Mouse (Mus musculus): Measurements from ENCODE around the gene Hoxc11. TPM values are rescaled to one million over a fixed set of nuclear protein-coding genes. Genes with fewer than 3 reads are reported as not detected.

Hoxc11 gene
- total RNA-seq, 2 experiments from 2014 or later = not detected

DNA sequence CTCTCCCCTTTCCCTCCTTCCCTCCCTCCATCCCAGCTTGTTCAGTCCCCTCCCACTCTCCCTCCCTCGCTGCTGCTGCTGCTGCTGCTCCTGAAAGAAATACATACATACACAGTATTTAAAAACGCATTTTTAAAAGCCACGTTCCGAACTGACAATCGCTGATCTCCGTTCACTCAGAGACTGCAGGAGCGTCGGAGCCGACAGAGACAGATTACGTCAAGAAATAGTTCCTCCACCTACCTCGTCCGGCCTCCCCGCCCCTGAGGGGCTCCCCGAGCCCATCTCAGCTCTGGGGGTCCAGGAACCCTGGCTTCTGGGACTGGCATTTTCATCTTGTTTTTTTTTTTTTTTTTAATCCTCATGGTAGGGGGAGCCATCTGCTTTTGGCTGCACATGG lies 26.7 kb downstream of the Hoxc11 start:
- DNase-seq (ENCODE audit: low spot score in 2 of 2) = no peak

DNA sequence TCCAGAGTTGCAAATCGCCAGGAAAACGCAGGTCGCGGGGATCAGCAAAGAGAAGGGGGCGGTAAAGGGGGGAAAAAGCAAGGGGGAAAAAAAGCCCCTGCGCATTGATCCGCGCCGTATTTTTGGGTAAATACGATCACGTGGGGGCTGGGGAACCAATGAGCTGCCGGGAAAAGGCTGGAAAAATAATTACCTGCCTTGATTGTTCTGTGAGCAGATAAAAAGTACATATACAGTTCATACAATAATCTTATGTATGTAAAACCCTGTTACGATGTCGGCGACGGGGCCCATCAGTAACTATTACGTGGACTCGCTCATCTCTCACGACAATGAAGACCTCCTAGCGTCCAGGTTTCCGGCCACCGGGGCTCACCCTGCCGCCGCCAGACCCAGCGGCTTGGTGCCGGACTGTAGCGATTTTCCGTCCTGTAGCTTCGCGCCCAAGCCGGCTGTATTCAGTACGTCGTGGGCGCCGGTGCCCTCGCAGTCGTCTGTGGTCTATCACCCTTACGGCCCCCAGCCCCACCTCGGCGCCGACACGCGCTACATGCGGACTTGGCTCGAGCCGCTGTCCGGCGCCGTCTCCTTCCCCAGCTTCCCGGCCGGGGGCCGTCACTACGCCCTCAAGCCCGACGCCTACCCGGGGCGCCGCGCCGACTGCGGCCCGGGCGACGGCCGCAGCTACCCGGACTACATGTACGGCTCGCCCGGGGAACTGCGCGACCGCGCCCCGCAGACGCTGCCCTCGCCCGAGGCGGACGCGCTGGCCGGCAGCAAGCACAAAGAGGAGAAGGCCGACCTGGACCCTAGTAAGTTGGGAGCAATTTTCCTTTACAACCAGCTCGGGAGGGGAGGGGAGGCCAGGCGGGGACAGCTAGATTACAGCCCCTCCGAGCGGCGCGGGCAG lies 27.4 kb downstream of the Hoxc11 start:
- no peak for DNase-seq (ENCODE audit: low spot score in 2 of 2)

DNA sequence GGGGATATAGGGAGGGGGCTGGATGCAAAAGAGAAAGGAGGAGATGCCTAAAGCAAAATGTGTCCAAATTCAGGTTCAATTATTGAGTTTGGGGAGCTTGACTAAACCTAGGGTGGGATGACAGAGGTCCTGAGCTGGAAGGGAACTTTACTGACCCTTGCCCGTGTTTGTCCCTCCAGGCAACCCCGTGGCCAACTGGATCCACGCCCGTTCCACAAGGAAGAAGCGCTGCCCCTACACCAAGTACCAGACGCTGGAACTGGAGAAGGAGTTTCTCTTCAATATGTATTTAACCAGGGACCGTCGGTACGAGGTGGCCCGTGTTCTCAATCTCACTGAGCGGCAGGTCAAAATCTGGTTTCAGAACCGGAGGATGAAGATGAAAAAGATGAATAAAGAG lies 29.5 kb downstream of the Hoxc11 start:
- DNase-seq (ENCODE audit: low spot score in 2 of 2) = no peak

DNA sequence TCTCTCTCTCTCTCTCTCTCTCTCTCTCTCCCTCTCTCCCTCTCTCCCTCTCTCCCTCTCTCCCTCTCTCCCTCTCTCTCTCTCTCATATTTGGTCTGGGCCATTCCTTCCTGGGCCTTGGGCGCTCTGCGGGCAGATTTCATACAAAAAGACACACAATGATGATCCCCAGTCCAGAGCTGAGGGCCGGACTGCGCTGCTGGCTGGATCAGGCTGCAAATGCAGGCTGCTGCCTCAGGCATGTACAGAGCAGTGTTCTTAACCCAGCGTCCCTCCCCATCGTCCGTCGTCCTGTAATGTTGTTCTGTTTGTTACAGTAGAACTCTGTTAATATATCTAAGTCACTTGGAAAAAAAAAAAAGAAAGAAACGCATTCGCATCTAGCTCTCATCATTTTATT lies 30.3 kb downstream of the Hoxc11 start:
- DNase-seq (ENCODE audit: low spot score in 2 of 2) = no peak

DNA sequence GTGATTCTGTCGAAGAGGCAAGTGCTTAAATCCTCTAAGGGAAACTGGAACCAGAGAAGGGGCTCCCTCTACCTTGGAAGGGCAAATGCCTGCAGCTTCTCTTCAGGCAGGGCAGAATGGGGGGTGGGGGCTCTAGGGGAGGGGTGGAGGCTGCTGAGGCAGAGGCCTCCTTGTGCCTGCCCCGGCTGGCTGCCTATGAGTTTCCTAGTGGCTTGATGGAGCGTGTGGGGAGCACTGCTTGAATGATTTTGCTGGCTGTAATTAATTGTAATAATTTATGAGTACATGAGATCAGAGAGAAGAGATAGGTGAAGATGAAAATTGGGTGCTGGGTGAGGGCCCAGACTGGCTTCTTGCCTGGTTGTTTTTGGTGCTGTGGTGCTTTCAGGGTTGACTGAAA lies 30.7 kb downstream of the Hoxc11 start:
- no peak for DNase-seq (ENCODE audit: low spot score in 2 of 2)

DNA sequence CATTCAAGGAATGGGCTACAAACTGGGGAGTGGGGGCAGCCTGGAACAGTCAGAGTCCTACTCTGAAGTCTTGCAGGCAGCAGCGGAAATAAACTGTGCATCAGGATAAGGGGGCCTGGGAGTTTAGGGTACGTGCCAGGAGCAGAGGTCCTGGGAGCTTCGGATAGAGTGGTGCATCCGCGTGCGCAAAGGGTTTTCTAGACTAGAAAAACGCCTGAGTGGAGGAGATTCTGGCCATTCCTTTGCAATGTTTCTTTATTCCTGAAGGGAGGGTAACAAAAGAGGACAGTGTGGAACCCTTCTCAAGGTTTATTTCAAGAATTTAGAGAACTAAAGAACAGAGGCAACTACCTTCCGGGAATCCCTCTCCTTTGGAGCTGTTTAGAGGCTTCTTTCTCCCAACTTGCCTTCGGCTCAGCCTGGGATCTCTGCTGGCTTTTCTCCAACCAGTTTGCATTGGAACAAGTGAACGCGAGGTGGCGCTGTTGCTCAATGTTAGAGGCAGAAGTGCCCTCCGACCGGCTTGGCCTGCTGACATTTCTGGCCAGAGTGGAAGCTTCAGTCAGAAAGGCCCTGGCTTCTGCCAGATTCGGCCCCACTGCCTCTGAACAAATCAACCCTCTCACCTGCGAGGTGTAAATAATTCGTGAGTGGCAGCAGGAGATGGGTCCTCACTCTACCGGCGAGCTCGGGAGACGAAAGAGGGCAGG lies 33.1 kb downstream of the Hoxc11 start:
- peak; percentile 82 to 93 for DNase-seq (ENCODE audit: low spot score in 2 of 2)

DNA sequence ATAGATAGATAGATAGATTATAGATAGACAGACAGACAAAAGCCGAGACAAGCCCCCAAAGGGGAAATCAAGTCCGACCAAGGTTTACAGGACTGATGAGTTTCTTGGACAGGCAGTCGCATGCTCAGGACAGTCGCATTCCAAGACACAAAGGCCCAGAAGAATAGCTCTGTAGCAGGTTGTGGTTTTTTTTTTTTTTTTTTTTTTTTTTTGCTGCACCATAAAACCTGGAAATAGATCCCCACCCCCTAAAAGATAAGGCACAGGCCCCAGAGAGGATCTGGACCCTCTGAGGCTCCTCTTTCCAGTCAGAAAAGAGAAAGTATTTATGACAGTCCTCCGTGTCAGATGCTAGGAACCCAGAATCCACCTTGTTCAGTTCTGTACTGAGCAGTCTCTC lies 33.9 kb downstream of the Hoxc11 start:
- no peak for DNase-seq (ENCODE audit: low spot score in 2 of 2)

DNA sequence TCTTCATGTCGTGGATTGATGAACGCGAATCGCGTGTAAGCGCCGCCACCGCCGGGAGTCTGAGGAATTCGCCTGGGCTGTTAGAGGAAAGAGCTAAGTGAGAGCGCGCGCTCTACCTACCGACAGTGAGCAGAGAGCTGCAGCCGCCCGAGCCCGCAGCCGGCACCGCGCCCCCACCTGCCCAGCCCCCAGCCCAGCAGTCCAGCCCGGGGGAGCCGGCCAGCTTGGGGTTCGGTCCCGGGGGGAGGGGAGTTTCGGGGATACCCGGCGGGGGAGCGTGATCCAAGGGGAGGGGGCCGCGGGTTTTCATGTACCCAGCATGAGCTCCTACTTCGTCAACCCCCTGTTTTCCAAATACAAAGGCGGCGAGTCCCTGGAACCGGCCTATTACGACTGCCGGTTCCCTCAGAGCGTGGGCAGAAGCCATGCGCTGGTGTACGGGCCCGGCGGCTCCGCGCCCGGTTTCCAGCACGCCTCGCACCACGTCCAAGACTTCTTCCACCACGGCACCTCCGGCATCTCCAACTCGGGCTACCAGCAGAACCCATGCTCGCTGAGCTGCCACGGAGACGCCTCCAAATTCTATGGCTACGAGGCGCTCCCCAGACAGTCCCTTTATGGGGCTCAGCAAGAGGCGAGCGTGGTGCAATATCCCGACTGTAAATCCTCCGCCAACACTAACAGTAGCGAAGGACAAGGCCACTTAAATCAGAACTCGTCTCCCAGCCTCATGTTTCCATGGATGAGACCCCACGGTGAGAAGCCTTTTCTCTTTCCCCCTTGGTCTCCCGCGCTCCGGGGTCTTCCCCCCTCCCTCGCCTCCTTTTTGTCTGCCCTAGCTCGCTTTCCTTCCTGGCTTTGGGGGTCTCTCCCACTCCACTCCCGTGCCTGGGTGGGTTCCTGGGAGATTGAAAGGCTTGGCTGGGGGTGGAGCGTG lies 36.5 kb downstream of the Hoxc11 start, which contains the start of gene Hoxc8:
Hoxc8 (plus strand) TSS at position 147 of the 937 bp plus-strand sequence.
- no peak for DNase-seq (ENCODE audit: low spot score in 2 of 2)

DNA sequence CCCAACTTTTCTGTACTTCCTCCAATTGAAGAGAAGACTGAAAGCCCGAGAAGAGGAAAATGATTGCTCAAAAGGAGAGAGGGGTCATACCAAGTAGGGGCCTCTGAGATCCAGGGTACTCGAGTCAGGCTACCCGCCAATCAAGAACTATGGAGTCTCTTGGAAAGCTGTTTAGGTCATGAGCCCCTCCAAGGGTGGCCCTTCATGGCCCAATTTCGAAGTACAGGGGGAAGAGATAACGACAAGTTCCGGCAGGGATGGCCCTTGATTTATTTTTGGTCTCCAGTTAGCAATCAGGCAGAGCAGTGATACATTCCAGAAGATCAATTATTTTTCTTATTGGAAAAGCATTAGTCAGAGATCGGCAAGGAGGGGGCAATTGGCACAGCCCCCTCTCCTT lies 37.6 kb downstream of the Hoxc11 start:
- DNase-seq (ENCODE audit: low spot score in 2 of 2) = no peak

DNA sequence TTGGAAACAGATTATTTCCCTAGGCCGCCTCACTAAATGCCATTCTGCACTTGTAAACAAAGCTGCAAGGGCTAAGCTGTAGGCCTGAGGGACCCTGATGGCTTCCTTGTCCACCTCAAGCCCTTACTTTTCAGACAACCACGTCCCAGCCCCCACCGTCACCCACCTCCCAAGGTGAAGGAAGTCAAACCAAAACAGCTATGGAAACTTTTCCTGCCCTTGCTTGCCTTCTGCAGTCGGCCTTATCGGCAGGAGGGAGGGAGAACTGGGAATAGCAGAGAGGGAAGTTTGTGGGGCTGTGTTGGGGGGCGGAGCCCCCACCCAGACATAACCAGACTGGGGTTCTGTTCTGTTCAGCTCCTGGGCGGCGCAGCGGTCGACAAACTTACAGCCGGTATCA lies 38.0 kb downstream of the Hoxc11 start:
- no peak for DNase-seq (ENCODE audit: low spot score in 2 of 2)

DNA sequence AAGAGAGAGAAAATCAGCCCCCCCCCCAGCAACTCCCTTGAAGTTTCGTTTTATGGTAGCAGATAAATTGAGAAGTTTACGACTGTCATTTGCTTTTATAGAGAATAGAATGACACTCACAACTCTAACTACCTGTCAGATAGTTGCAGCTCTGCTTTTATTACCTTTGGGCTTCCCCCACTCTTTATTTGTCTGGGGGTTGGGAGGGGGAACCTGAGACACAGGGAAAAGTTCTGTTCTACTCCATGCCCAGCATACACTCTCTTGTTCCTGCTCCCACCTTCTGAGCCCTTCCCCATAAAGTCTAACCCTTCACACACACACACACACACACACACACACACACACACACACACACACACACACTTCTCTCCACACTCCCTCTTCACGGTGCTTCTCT lies 38.6 kb downstream of the Hoxc11 start:
- no peak for DNase-seq (ENCODE audit: low spot score in 2 of 2)

DNA sequence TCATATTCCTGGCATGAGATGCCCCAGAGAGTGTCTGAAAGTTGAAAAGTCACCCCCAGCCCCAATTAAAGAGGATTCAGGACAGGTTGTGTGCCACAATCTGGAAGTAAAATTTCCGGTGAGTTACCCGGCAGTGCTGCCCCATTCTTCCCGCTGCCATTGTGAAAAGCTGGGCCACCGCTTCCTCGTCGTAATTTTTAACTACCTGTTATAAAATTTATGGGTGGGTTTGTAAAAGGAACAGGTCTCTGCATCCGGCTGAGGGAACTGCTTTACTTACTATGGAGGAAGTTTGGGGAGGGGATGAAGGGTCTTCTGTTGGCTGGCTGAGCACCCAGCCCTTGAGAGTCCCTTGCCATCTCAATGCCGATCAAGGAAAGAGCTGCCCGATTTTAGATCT lies 42.3 kb downstream of the Hoxc11 start:
- DNase-seq (ENCODE audit: low spot score in 2 of 2) = no peak

DNA sequence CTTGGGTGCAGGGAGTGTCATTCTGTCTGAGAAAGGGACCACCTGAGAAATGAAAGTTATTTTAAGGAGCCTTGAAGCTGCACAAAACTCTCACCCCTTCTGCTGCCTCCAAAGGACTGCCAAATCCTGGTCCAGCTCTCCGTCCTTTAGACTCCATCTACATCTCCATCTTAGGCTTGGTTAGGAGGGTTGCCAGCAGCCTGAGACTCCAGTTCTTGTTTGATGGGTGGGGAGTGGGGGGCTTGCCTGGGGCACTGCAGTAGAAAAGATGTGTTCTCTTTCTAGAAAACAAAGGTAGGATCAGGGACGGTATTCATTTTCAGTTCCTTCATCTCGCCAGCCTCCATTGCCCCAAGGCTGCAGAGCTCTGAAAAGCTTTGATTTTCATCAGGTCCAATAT lies 43.2 kb downstream of the Hoxc11 start:
- DNase-seq (ENCODE audit: low spot score in 2 of 2) = no peak

DNA sequence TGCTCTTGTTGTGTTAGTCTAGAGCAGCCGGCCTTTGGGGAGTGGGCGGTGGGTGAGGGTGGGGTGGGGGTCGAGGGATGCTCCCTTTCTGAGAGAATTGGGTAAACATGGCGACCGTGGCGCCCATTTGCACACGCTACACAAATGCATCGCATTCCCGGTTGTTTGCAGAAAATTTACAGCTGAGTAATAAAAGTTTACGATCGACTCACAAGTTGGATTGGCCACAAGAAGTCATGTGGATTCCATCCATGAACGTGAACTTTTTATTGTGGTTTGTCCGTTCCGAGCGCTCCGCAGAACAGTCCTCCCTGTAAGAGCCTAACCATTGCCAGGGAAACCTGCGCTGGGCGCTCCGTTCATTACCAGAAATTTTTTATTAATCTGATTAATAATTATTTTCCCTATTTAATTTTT lies 43.7 kb downstream of the Hoxc11 start, which contains the start of gene Hoxc6:
Hoxc6 (plus strand) TSS at position 319 of the 417 bp plus-strand sequence.
- DNase-seq (ENCODE audit: low spot score in 2 of 2) = no peak

DNA sequence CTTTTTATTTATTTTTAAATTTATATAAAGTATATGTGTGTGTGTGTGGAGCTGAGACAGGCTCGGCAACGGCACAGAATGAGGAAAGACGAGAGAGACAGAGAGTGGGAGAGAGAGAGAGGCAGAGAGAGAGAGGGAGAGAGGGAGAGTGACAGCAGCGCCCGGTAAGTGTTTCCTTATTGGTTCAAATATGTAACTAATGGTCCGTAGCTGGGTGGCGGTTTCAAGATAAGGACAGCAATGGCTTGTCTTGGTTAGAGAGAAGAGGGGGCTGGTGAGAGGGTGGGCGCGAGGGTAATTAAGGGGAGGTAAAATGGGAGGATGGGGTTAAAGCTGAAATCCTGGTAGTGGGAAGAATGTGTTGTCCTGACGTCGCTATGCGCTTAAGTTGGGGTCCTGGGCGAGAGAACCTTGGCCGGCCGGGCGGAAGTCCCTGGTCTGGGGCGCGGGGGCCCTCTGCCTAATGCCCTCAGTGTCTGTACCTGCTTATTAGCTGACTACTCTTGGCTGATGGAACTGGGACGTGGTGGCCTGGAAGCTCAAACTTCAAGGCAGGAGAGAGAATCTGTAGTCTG lies 44.5 kb downstream of the Hoxc11 start:
- no peak for DNase-seq (ENCODE audit: low spot score in 2 of 2)

DNA sequence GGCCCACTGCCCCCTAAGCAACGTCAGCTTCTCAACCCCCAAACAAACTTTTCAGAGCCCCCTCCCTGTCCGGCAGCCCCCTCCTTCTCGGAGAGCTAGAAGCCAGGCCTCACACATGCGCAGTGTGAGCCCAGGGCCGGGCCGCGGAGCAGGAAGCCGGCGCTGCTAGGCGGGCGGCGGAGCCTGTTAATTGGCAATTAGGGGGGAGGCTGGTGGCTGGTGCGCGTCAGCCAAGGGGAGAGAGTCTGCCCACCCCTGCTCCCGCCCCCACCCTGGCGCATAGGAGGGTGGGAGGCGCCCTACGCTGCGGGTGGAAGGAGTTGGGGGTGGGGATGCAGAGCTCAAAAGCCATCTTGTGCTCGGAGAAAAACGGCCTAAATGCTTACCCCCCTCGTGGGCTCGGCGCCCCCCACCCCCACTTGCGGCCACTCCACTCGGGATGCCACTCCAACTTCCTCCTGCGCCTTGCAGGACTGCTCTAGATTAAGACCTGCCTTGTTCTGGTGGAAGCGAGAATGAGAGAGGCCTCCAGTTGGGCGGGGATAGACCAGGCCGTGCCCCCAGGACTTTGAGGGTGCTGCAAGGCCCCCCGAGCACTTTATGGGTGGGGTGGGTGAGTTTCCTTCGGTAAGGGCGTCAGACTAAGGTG lies 45.1 kb downstream of the Hoxc11 start:
- peak in 1 of 2 experiments; percentile 25 for DNase-seq (ENCODE audit: low spot score in 2 of 2)

DNA sequence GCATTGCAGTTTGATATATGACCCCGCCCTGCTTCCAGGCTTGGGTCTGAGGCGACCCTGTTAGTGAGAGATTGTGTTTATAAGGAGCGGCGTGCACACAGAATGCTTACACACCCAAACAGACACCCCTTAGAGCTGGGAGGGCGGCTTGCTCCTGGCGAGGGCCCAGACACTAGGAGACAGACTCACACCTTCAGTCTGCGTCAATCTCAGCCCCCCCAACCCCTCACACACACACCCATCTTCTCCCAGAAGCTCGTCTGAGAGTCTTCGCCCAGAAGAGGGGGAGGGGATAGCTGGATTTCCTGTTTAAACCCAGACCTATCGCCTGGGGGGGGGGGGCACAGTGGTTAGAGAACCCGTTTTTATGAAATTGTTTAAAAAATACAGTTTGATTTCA lies 45.7 kb downstream of the Hoxc11 start:
- no peak for DNase-seq (ENCODE audit: low spot score in 2 of 2)

DNA sequence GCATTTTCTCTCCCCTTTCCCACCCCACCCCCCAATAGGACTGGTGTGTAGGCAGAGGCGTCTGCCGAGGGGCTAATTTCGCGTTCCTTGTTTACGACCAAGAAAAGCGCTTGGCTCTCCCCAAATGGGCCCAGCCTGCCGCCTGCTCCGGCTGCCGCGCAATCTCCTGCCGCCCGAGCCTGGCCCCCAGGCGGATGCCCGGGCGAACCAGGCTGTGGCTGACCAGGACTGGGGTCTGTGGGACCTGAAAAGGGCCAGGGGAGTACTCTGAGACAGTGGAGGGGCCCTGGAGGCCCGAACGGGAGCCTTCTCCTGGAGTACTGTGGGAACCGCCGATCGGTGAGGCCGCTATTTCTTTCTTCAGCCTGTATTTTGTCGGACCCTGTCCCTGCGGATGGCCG lies 46.3 kb downstream of the Hoxc11 start:
- no peak for DNase-seq (ENCODE audit: low spot score in 2 of 2)

DNA sequence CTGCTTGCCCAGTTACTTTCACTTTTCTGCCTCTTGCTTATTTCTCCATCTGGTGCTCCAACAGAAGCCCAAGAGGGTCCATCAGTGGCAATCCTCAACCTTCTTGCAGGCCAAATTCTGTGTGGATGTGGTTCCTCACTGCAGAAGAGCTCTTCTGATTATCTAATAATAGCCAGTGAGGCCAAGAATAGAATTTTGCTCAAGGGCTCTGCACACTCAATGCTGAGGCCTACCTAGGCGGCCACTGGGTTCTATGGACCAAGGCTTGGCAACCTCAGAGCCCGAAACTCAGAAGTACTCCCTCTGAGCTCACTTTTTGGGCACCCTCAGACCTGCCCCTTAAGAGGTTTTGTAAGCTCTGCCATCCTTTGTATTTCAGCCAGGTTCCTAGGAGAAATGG lies 47.1 kb downstream of the Hoxc11 start:
- no peak for DNase-seq (ENCODE audit: low spot score in 2 of 2)

DNA sequence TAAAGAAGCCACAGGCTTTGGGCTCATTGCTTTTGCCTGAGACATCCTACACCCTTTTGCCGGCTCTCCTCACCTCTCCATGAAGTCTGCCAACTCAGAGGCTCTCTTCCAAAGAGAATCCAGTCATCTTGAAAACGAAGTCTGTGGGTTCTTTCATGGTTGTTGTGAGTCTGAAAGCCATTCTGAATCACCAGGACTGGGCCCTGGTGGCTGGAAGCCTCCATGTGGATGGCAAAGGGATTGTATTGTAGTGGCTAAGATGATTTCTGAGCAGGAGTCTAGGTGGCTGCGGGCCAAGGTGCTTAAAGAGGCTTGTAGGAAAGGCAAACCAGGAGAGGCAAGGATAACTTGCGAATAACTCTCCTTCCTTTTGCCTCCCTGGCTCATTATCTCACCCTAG lies 47.9 kb downstream of the Hoxc11 start:
- DNase-seq (ENCODE audit: low spot score in 2 of 2) = no peak
